In genomic region chr12:6307248-6307963, GRCm38 (mm10) we compare ENCODE assay signal across 17 mouse cellular contexts.
DNase-seq lines count a peak whose midpoint lies in the region; ATAC-seq and TF ChIP-seq lines count a peak whose summit lies in the region.
"Had no signal": no experiment of that assay in that cellular context is flagged by ENCODE, and none has a peak within 500 bp of the region (broad histone marks: within the 10 kb centered on the region; RNA-seq: fewer than 3 reads in every experiment).

No protein-coding gene starts in this region.

- WGBS in midbrain, embryonic 16.5 days = 46% methylated on average over 5 of the region's 5 CpGs
- 64% methylated on average over 5 of the region's 5 CpGs for WGBS in midbrain, embryonic 13.5 days
- WGBS in hindbrain, postnatal 0 days = 35% methylated on average over 5 of the region's 5 CpGs

- H3K4me2 ChIP-seq in midbrain, embryonic 16.5 days (ENCODE audit: low read length) = no peak overlapping the region
- H3K4me2 ChIP-seq in midbrain, embryonic 13.5 days (replicated peaks) = no peak overlapping the region
- H3K4me2 ChIP-seq in hindbrain, postnatal 0 days (ENCODE audit: low read depth, low read length) = no peak overlapping the region
- H3K4me2 ChIP-seq: intestine, embryonic 15.5 days; liver, embryonic 12.5 days; lung, embryonic 15.5 days had no signal

- H3K9me3 ChIP-seq in midbrain, embryonic 16.5 days (replicated peaks; ENCODE audit: control insufficient read depth, low read length, poor library complexity, severe bottlenecking) = no peaks in the 10 kb centered on the region
- H3K9me3 ChIP-seq in midbrain, embryonic 13.5 days = no peaks in the 10 kb centered on the region
- no peaks in the 10 kb centered on the region for H3K9me3 ChIP-seq in hindbrain, postnatal 0 days (ENCODE audit: low read length)
- H3K9me3 ChIP-seq: G1E; intestine, embryonic 15.5 days; limb, embryonic 10.5 days; liver, embryonic 12.5 days; lung, embryonic 15.5 days had no signal

- ATAC-seq in midbrain, embryonic 16.5 days = no peak
- no peak for ATAC-seq in midbrain, embryonic 13.5 days
- no peak for ATAC-seq in hindbrain, postnatal 0 days
- ATAC-seq: intestine, embryonic 15.5 days; liver, embryonic 12.5 days had no signal

- no peaks in the 10 kb centered on the region for H3K36me3 ChIP-seq in midbrain, embryonic 16.5 days (ENCODE audit: control insufficient read depth, insufficient read depth, low read length)
- H3K36me3 ChIP-seq in midbrain, embryonic 13.5 days = no peaks in the 10 kb centered on the region
- H3K36me3 ChIP-seq in hindbrain, postnatal 0 days (ENCODE audit: insufficient read depth, low read length) = no peaks in the 10 kb centered on the region
- H3K36me3 ChIP-seq: G1E; intestine, embryonic 15.5 days; limb, embryonic 10.5 days; liver, embryonic 12.5 days; lung, embryonic 15.5 days had no signal

- TF ChIP-seq CTCF in hindbrain, postnatal 0 days (IDR thresholded peaks at IDR 0.05; ENCODE audit: low read depth) = no peak

- H3K27ac ChIP-seq in midbrain, embryonic 16.5 days (ENCODE audit: low read length) = peak overlapping the region; percentile 33; the same call in 1 of the 2 replicates
- H3K27ac ChIP-seq in midbrain, embryonic 13.5 days = no peak overlapping the region
- H3K27ac ChIP-seq in hindbrain, postnatal 0 days = no peak overlapping the region
- H3K27ac ChIP-seq: intestine, embryonic 15.5 days; kidney, postnatal 0 days; layer of hippocampus, adult 2 months; limb, embryonic 10.5 days; liver, embryonic 12.5 days; lung, embryonic 15.5 days had no signal

- no peak overlapping the region for H3K4me3 ChIP-seq in midbrain, embryonic 16.5 days (ENCODE audit: low read depth, low read length)
- no peak overlapping the region for H3K4me3 ChIP-seq in midbrain, embryonic 13.5 days (replicated peaks)
- H3K4me3 ChIP-seq in hindbrain, postnatal 0 days (ENCODE audit: low read length) = no peak overlapping the region
- H3K4me3 ChIP-seq: intestine, embryonic 15.5 days; layer of hippocampus, adult 2 months; limb, embryonic 10.5 days; liver, embryonic 12.5 days; lung, embryonic 15.5 days had no signal

- intact Hi-C loops in heart, postnatal 25 days (cut with DNase I) = no loop called here

- 0 out of 2 replicates have a peak overlapping the region, but pooled peaks have one; percentile 10 for H3K9ac ChIP-seq in midbrain, embryonic 16.5 days (ENCODE audit: low read depth, low read length)
- H3K9ac ChIP-seq in midbrain, embryonic 13.5 days (replicated peaks) = no peak overlapping the region
- H3K9ac ChIP-seq in hindbrain, postnatal 0 days (replicated peaks; ENCODE audit: low read length) = no peak overlapping the region
- H3K9ac ChIP-seq: intestine, embryonic 15.5 days; liver, embryonic 12.5 days; lung, embryonic 15.5 days had no signal

- 0 out of 2 replicates have a peak, but pooled peaks cover 6% of the 10 kb centered on the region for H3K4me1 ChIP-seq in midbrain, embryonic 16.5 days (ENCODE audit: control insufficient read depth, insufficient read depth, low read length)
- H3K4me1 ChIP-seq in midbrain, embryonic 13.5 days (replicated peaks) = 0 out of 2 replicates have a peak, but pooled peaks cover 2% of the 10 kb centered on the region
- H3K4me1 ChIP-seq in hindbrain, postnatal 0 days (ENCODE audit: insufficient read depth, low read length) = no peaks in the 10 kb centered on the region
- H3K4me1 ChIP-seq: intestine, embryonic 15.5 days; limb, embryonic 10.5 days; liver, embryonic 12.5 days; lung, embryonic 15.5 days had no signal

- peak; percentile 4 to 38 for DNase-seq in frontal cortex, postnatal 36 days (ENCODE audit: low spot score in 2 of 2)
- DNase-seq in frontal cortex, postnatal 14 days (ENCODE audit: low spot score in 2 of 2) = no peak
- peak; percentile 42 for DNase-seq in hindbrain, postnatal 0 days (ENCODE audit: low spot score)
- peak; percentile 4 for DNase-seq in retina, postnatal 7 days (ENCODE audit: low read depth, low spot score)
- no peak for DNase-seq in heart, postnatal 25 days (ENCODE audit: low spot score)
- DNase-seq: adrenal gland, adult 2 months; cerebellum, adult 2 months; heart, postnatal 10 days had no signal

- no peaks in the 10 kb centered on the region for H3K27me3 ChIP-seq in midbrain, embryonic 16.5 days (ENCODE audit: control insufficient read depth, insufficient read depth, low read depth, low read length)
- H3K27me3 ChIP-seq in midbrain, embryonic 13.5 days = no peaks in the 10 kb centered on the region
- no peaks in the 10 kb centered on the region for H3K27me3 ChIP-seq in hindbrain, postnatal 0 days (ENCODE audit: insufficient read depth, low read length)
- H3K27me3 ChIP-seq: intestine, embryonic 15.5 days; liver, embryonic 12.5 days; lung, embryonic 15.5 days had no signal

Comparison
In these comparisons a context has a peak if more than half of its experiments do, and no peak if none do; other contexts are left out.
1. DNase-seq: peak in frontal cortex, postnatal 36 days (2 of 2), hindbrain, postnatal 0 days (single experiment) and retina, postnatal 7 days (single experiment); none in frontal cortex, postnatal 14 days (0 of 2) and heart, postnatal 25 days (single experiment).